Mouse (Mus musculus) lung, postnatal 25 days (tissue): Measurements from ENCODE around the gene Svbp.

Experiments
- DNase-seq: peaks from one replicate; pipeline ENCODE4 v3.0.0; 2022; ENCODE audit warnings: low spot score

Gene Svbp

DNA sequence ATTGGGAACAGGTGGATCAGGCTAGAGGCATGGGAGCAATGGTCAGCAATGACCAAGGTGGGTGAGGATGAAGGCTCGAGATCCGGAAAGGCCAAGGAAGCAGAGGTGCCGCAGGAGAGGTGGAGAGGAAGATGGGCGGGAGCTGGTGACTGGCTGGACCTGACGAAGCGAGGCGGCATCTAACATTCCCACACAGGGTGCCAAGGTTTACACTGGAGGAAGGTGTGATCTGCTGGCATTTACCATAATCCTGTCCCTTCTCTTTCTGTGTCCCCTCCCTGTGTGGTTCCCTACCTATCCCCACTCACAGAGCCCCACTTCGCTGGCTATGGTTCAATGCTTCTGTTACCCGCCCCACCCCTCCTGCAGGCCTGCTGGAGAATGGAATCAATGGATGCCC is 50.9 kb downstream of the Svbp start:
- no peak for DNase-seq

DNA sequence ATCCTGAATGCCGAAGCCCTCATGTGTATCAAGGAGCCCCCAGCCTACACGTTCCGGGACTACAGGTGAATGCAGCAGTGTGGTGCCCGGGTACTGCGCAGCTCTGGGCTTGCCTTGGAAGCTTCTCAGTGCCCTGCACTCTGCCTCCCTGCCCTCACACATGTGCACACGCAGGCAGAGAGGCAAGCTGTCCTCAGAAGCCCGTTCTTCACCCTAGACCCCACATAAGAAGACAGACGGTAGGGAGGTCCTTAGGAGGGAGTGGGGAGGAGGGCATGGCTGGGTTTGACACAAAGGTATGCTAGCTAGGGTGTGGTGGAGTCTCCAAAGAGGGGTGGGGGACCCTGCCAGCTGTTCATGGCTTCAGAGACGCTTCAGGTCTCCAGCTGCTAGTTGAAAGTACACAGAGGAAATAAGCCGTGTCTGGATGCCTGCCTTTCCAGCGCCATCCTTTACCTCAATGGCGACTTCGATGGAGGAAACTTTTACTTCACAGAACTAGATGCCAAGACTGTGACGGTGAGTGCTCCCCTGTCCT is 51.7 kb downstream of the Svbp start:
- no peak for DNase-seq

DNA sequence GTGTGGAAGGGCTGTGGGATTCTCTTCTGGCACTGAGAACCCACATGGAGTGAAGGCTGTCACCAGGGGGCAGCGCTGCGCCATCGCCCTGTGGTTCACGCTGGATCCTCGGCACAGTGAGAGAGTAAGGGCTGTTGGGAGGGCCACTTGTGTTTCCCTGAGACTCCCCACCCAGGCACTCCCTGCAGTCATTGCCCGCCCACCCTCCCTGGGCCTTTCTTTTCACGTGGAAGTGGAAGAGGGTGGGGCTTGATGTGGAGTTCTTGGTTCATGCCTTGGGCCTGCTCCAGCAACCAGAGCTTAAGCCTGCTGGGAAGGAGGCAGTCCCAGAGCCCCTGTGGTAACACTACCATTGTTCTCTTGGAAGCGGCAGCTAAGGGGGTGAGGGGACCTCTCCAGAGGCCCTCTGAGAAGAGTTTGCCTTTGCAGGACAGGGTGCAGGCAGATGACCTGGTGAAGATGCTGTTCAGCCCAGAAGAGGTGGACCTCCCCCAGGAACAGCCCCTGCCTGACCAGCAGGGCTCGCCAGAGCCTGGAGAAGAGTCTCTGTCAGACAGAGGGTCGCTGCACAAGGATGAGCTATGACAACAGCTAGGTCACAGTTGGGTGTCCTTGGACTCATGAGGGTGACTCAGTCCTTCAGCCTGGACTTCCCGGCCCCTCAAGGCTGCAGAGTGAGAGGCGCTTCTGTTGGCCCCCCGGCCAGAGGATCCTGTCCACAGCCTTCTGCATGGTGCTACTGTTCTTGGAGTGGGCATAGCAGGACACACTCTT is 52.5 kb downstream of the Svbp start:
- peak; percentile 88 for DNase-seq

DNA sequence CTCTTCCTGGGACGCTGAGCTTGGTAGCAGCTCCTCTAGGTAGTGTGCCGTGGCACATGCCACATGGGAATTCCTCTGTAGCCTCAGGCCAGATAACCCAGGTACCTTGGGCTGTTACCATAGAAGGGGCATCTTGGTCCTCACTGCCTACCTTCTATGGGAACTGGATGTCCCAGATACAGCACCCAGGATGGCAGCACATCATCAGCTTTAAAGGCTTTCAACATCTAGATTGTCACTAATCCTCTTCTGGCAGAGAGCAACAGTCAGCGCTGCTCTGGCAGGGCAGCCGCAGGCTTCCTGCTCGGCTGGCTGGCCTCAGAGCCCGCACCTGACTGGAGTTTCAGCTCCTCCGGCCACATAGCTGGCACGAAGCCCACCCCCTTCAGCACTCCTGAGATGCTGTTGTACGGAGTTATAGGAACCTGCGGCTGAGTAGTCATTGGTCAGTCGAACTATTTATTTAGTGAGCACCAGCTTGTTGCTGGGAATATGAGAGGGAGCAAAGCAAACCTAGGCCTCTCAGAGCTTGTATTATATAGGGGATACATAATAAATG is 53.4 kb downstream of the Svbp start:
- DNase-seq = peak; percentile 48
